8 mouse cellular contexts compared by ENCODE assay signal in genomic region chr14:29178695-29179396, GRCm38 (mm10).
DNase-seq lines count a peak whose midpoint lies in the region; ATAC-seq lines count a peak whose summit lies in the region.

No protein-coding gene starts in this region.

- no peak overlapping the region for H3K4me3 ChIP-seq in hindbrain, embryonic 12.5 days

- ATAC-seq in frontal cortex, adult (ENCODE audit: low TSS enrichment), result peak; percentile 84
- ATAC-seq in hindbrain, embryonic 12.5 days (ENCODE audit: low FRiP score), result peak; percentile 77

- H3K9me3 ChIP-seq in hindbrain, embryonic 12.5 days (replicated peaks), result no peaks in the 10 kb centered on the region

- DNase-seq in frontal cortex, postnatal 25 days (ENCODE audit: low spot score in 2 of 2), result no peak
- peak; percentile 73 for DNase-seq in embryo, embryonic 9.5 days (ENCODE audit: extremely low spot score)
- DNase-seq in lung, postnatal 4 days, result peak; percentile 42 to 75
- DNase-seq in telencephalon, adult 2 months (ENCODE audit: low read depth, low spot score), result peak; percentile 39
- no peak for DNase-seq in ovary, postnatal 14 days (ENCODE audit: low spot score)
- DNase-seq in urinary bladder, postnatal 10 days (ENCODE audit: low spot score), result no peak

- H3K27ac ChIP-seq in hindbrain, embryonic 12.5 days, result peak overlapping the region; percentile 68

- WGBS in hindbrain, embryonic 12.5 days, result 10% methylated on average over 15 of the region's 15 CpGs

- H3K27me3 ChIP-seq in hindbrain, embryonic 12.5 days, result no peaks in the 10 kb centered on the region

- H3K9ac ChIP-seq in hindbrain, embryonic 12.5 days, result no peak overlapping the region

- peaks cover 13% of the 10 kb centered on the region for H3K4me1 ChIP-seq in hindbrain, embryonic 12.5 days

- peak overlapping the region; percentile 26 for H3K4me2 ChIP-seq in hindbrain, embryonic 12.5 days (replicated peaks)

- H3K36me3 ChIP-seq in hindbrain, embryonic 12.5 days, result no peaks in the 10 kb centered on the region

Comparison
In these comparisons a context has a peak if more than half of its experiments do, and no peak if none do; other contexts are left out.
1. DNase-seq: peak in embryo, embryonic 9.5 days (single experiment), lung, postnatal 4 days (2 of 2) and telencephalon, adult 2 months (single experiment); none in frontal cortex, postnatal 25 days (0 of 2), ovary, postnatal 14 days (single experiment) and urinary bladder, postnatal 10 days (single experiment).